Mouse (Mus musculus) thymus, adult 2 months (tissue): ENCODE results near the gene Rhno1. TPM values are rescaled to one million over a fixed set of nuclear protein-coding genes. Genes with fewer than 3 reads are reported as not detected.

Source experiments
- DNase-seq: peaks from one replicate; pipeline ENCODE4 v3.0.0; 2021
- H3K27ac ChIP-seq: fragments of 200-500 bp; 2 replicates; pipeline ENCODE4 v1.5.1; 2012; ENCODE audit warnings: low read length, control low read depth; ENCODE audit not compliant: control insufficient read depth, insufficient read depth
- H3K27me3 ChIP-seq: fragments of 200-500 bp; 2 replicates; pipeline ENCODE4 v1.6.1; 2012; ENCODE audit warnings: mild to moderate bottlenecking, low read length, moderate library complexity, mixed read lengths; ENCODE audit not compliant: control insufficient read depth, insufficient read depth
- H3K36me3 ChIP-seq: fragments of 200-500 bp; 2 replicates; pipeline ENCODE4 v1.6.1; 2012; ENCODE audit warnings: mild to moderate bottlenecking, low read length, moderate library complexity; ENCODE audit not compliant: control insufficient read depth, insufficient read depth
- H3K4me1 ChIP-seq: fragments of 200-500 bp; replicated peaks from 2 replicates; pipeline ENCODE4 v1.6.1; 2012; ENCODE audit warnings: low read length; ENCODE audit not compliant: control insufficient read depth, insufficient read depth
- H3K4me3 ChIP-seq: fragments of 200-500 bp; 2 replicates; pipeline ENCODE4 v1.5.1; 2012; ENCODE audit warnings: mild to moderate bottlenecking, low read length, control low read depth, moderate library complexity; ENCODE audit not compliant: control insufficient read depth, insufficient read depth
- CTCF ChIP-seq: fragments of 200-500 bp; IDR thresholded peaks from 2 replicates; pipeline ENCODE4 v1.5.1; 2012; ENCODE audit warnings: mild to moderate bottlenecking, control low read depth, low read length, moderate library complexity, borderline replicate concordance; ENCODE audit not compliant: control insufficient read depth, poor library complexity, insufficient read depth; ENCODE audit errors: extremely low read depth
- POLR2A ChIP-seq: fragments of 200-500 bp; IDR thresholded peaks from 2 replicates; pipeline ENCODE4 v1.6.1; 2012; ENCODE audit warnings: mild to moderate bottlenecking, low read length, control low read depth, moderate library complexity; ENCODE audit not compliant: control insufficient read depth, poor library complexity, insufficient read depth; ENCODE audit errors: extremely low read depth
- WGBS: fragments of 180-500 bp; shearing (Covaris S2); methylation state at CpG from one replicate; pipeline ENCODE4 v1.1.7; 2018; 5-methylcytosine and 5-hydroxymethylcytosine counted together
- polyA plus RNA-seq: library from polyadenylated mRNA; depleted of rRNA; stranded (reverse); fragments of >200 nt; gene quantifications from 2 replicates; pipeline ENCODE4 v1.2.3, GENCODE M21; 2012; rRNA removed

Rhno1 gene
- 51.7 and 62.0 TPM in 2 replicates for polyA plus RNA-seq

DNA sequence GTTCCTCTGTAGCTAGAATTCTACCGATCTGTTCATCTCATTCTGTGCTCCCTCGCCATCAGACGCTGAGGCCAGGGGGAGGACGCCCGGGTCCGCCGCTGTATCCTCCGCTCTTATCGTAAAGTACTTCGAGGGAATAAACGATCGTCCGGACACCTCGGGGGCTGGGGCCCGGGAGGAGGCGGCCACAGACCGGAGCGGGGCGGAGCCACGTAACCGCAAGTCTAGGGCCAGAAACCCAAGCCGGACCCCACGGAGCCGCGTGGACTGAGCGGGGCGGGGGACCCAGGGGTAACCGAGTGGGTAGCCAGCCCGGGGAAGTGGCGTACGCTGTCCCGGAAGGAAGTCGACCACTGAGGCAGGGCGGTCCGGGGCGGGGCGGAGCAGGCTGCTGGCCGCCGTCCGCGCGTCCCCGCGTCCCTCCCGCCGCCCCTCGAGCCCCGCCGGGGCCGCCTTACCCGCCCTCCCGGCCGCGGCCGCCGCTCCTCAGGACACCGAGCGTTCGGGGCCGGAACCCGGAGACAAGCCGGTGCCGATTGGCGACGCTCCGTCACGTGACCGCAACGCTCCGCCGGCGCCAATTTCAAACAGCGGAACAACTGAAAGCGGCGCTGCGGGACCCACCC lies at the start of gene Rhno1, which contains the start of gene Foxm1:
Gene Rhno1, minus strand, starts transcription at position 531 of the 626 bp plus-strand sequence.
Gene Foxm1, plus strand, starts transcription at position 587 of the 626 bp plus-strand sequence.
- H3K36me3 ChIP-seq: peaks cover 8% of the 10 kb centered on the region; the same call in 1 of the 2 replicates
- no peaks in the 10 kb centered on the region for H3K27me3 ChIP-seq
- TF ChIP-seq CTCF (0 out of 2 replicates have a peak, but pooled peaks have one; percentile 4), POLR2A (no peak)
- under 1% methylated on average over 67 of the region's 76 CpGs for WGBS
- H3K4me3 ChIP-seq: peak within 1 kb of the TSS; percentile 99
- H3K27ac ChIP-seq: peak within 1 kb of the TSS; percentile 14; the same call in 1 of the 2 replicates
- peaks cover 10% of the 10 kb centered on the region for H3K4me1 ChIP-seq
- peak; percentile 84 for DNase-seq

DNA sequence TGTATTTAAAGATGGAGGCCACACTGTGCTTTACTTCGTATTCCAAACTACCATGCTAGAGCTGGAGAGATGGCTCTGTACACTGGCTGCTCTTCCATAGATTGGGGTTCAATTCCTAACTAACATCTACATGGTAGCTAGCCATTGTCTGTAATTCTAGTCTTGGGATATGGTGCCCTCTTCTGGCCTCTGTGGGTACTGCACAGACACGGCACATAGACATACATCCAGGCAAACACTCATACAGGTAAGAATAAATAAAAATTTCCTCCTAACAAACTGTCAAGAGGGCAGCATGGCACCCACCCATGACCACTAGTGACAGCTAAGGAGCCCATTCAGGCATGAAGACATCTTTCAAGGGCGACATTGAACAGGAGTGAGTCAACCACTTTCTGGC lies 48.4 kb upstream of the Rhno1 start:
- DNase-seq: peak; percentile 80
- Histone ChIP-seq H3K27me3 (no peaks in the 10 kb centered on the region), H3K4me1 (no peaks in the 10 kb centered on the region), H3K4me3 (no peak overlapping the region), H3K27ac (no peak overlapping the region), H3K36me3 (peaks cover 25% of the 10 kb centered on the region)
- WGBS: 42% methylated on average over 3 of the region's 3 CpGs
- TF ChIP-seq CTCF (no peak), POLR2A (no peak)

GRCm38 (mm10) chr6:128410305-128410704 lies 47.6 kb upstream of the Rhno1 start:
- H3K4me3 ChIP-seq: no peak overlapping the region
- peaks cover 25% of the 10 kb centered on the region for H3K36me3 ChIP-seq
- no peak for DNase-seq
- 96% methylated on average over 13 of the region's 13 CpGs for WGBS
- TF ChIP-seq POLR2A (no peak), CTCF (no peak)
- H3K27ac ChIP-seq: no peak overlapping the region
- H3K27me3 ChIP-seq: no peaks in the 10 kb centered on the region
- H3K4me1 ChIP-seq: no peaks in the 10 kb centered on the region

GRCm38 (mm10) chr6:128408544-128409125 lies 45.9 kb upstream of the Rhno1 start:
- WGBS: 97% methylated on average over 7 of the region's 7 CpGs
- no peak for DNase-seq
- no peak for TF ChIP-seq CTCF
- TF ChIP-seq POLR2A: no peak
- Histone ChIP-seq H3K4me3 (no peak overlapping the region), H3K27ac (no peak overlapping the region), H3K36me3 (peaks cover 25% of the 10 kb centered on the region), H3K4me1 (no peaks in the 10 kb centered on the region), H3K27me3 (no peaks in the 10 kb centered on the region)

- 33% methylated on average over 5 of the region's 5 CpGs for WGBS
- DNase-seq: no peak
Measured at GRCm38 (mm10) chr6:128404708-128405107, 42.0 kb upstream of the Rhno1 start.

GRCm38 (mm10) chr6:128399421-128400185 lies 36.9 kb upstream of the Rhno1 start:
- DNase-seq: no peak
- 84% methylated on average over 21 of the region's 21 CpGs for WGBS
- H3K27me3 ChIP-seq: no peaks in the 10 kb centered on the region
- H3K27ac ChIP-seq: no peak overlapping the region
- no peak for TF ChIP-seq CTCF
- no peak for TF ChIP-seq POLR2A
- no peaks in the 10 kb centered on the region for H3K4me1 ChIP-seq
- no peak overlapping the region for H3K4me3 ChIP-seq
- H3K36me3 ChIP-seq: no peaks in the 10 kb centered on the region

More at GRCm38 (mm10) chr6:128404708-128405107, 42.0 kb upstream of the Rhno1 start:
- H3K36me3 ChIP-seq: peaks cover 9% of the 10 kb centered on the region
- TF ChIP-seq CTCF (no peak), POLR2A (no peak)
- no peaks in the 10 kb centered on the region for H3K27me3 ChIP-seq
- no peak overlapping the region for H3K4me3 ChIP-seq
- H3K4me1 ChIP-seq: no peaks in the 10 kb centered on the region
- no peak overlapping the region for H3K27ac ChIP-seq
